Comparison of ENCODE assay signal across 18 mouse cellular contexts in the genomic region with DNA sequence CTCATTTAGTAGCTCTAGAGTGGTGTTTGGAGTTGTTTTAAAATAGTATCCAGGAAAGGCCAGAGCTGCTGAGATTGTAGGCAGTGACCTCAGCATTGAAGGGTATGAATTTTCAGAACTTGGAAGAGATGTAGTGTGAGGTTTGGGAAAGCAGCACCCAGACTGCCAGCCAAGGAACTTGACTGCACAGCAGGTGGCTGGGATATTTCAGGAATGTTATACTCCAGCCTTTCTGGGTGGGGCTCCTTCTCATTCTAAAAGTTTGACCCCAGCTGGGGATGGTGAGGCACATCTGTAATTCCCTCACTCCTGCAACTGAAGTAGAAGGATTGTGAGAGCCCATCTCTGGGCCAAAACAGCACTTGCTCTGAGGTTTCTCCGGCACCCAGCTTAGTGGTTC.
"Had no signal": no experiment of that assay in that cellular context is flagged by ENCODE, and none has a peak within 500 bp of the region (broad histone marks: within the 10 kb centered on the region; RNA-seq: fewer than 3 reads in every experiment).

No protein-coding gene starts in this region.

- H3K9me3 ChIP-seq: kidney, embryonic 15.5 days; liver, embryonic 15.5 days; lung, embryonic 15.5 days; midbrain, embryonic 12.5 days; midbrain, embryonic 15.5 days; neural tube, embryonic 15.5 days had no signal

- H3K27ac ChIP-seq: left cerebral cortex, adult 2 months; liver, embryonic 15.5 days; lung, embryonic 15.5 days; midbrain, embryonic 12.5 days; midbrain, embryonic 15.5 days; neural tube, embryonic 15.5 days; stomach, postnatal 0 days had no signal

- H3K4me3 ChIP-seq: kidney, embryonic 15.5 days; left cerebral cortex, adult 2 months; liver, embryonic 15.5 days; lung, embryonic 15.5 days; megakaryocyte, embryonic 14.5 days; midbrain, embryonic 12.5 days; midbrain, embryonic 15.5 days; neural tube, embryonic 15.5 days had no signal

- H3K4me2 ChIP-seq: kidney, embryonic 15.5 days; liver, embryonic 11.5 days; liver, embryonic 15.5 days; lung, embryonic 15.5 days; midbrain, embryonic 12.5 days; midbrain, embryonic 15.5 days; neural tube, embryonic 15.5 days had no signal

- H3K27me3 ChIP-seq: neural tube, embryonic 15.5 days had no signal

- DNase-seq: kidney, postnatal 10 days; layer of hippocampus, postnatal 36 days; lung, adult 18-20 months; lung, postnatal 10 days; lung, postnatal 36 days; thymus, adult 2 months; thymus, postnatal 14 days; thymus, postnatal 4 days had no signal

- H3K9ac ChIP-seq: kidney, embryonic 15.5 days; liver, embryonic 15.5 days; lung, embryonic 15.5 days; midbrain, embryonic 12.5 days; midbrain, embryonic 15.5 days; neural tube, embryonic 15.5 days had no signal

- H3K36me3 ChIP-seq: liver, embryonic 15.5 days; lung, embryonic 15.5 days; midbrain, embryonic 12.5 days; midbrain, embryonic 15.5 days; neural tube, embryonic 15.5 days had no signal

- ATAC-seq: midbrain, embryonic 15.5 days had no signal
